In the genomic region with DNA sequence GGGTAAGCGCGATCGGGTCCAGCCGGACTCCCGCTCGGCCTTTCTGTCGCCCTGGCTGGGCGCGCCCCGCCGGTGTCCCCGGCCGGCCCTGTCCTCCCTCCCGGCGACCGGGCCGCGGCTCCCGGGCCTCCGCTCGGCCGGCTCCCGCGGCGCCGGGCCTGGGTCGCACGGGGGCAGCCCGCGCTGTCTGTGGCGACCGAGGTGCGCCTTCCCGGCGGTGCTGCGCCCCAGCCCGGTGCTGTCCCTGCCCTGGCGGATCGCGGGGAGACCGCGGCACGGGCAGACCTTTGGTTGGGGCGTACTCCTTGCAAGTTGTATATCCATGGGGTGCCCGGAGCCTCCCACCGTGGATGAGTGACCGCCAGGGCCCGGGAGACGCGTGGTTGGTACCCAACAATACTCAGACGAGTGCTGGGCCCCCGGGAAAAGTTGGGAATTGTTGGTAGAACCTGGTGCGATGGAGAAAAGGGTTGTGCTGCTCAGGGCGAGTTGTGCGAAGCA, we compare ENCODE assay signal across 8 mouse cellular contexts. TPM values are rescaled to one million over a fixed set of nuclear protein-coding genes. Genes with fewer than 3 reads are reported as not detected.
DNase-seq lines count a peak whose midpoint lies in the region; ATAC-seq and TF ChIP-seq lines count a peak whose summit lies in the region.

No protein-coding gene starts in this region.

- TF ChIP-seq RAD21 in CH12.LX (IDR thresholded peaks at IDR 0.05; ENCODE audit: low read depth, low read length) = no peak

- dilution Hi-C loops in CH12.LX (cut with MboI; ENCODE audit: extremely low pct_ligation_motif_present, extremely low pct_unique_long_range_greater_than_20kb, low sequenced_read_pairs) = no loop called here

- peak; percentile 60 for ATAC-seq in embryonic facial prominence, embryonic 11.5 days (replicated peaks; ENCODE audit: insufficient number of reproducible peaks, low FRiP score, low TSS enrichment, low read depth)
- peak; percentile 25 for ATAC-seq in liver, embryonic 16.5 days (ENCODE audit: low read depth)

- peak overlapping the region; percentile 93 for H3K9ac ChIP-seq in CH12.LX (ENCODE audit: insufficient read depth, low read depth)
- H3K9ac ChIP-seq in embryonic facial prominence, embryonic 11.5 days (replicated peaks; ENCODE audit: low read length) = peak overlapping the region; percentile 98
- H3K9ac ChIP-seq in liver, embryonic 16.5 days (ENCODE audit: low read depth, low read length) = peak overlapping the region; percentile 85

- no peak overlapping the region for H3K27ac ChIP-seq in CH12.LX (ENCODE audit: insufficient read depth, low read depth)
- peak overlapping the region; percentile 59 for H3K27ac ChIP-seq in embryonic facial prominence, embryonic 11.5 days (replicated peaks; ENCODE audit: low read depth, low read length)
- H3K27ac ChIP-seq in liver, embryonic 16.5 days (ENCODE audit: low read length) = peak overlapping the region; percentile 70
- H3K27ac ChIP-seq in spleen, adult 2 months (ENCODE audit: insufficient read depth, low read length) = peak overlapping the region; percentile 26; the same call in 1 of the 2 replicates

- peak overlapping the region; percentile 49 to 96 (median 83) for H3K4me3 ChIP-seq in CH12.LX (replicated peaks in 1 of 3; ENCODE audit: low read depth in 2 of 3, low read length in 2 of 3, poor library complexity in 1 of 3)
- H3K4me3 ChIP-seq in embryonic facial prominence, embryonic 11.5 days (ENCODE audit: low read depth, low read length) = peak overlapping the region; percentile 99
- H3K4me3 ChIP-seq in liver, embryonic 16.5 days (ENCODE audit: low read depth, low read length) = peak overlapping the region; percentile 75
- H3K4me3 ChIP-seq in spleen, adult 2 months (ENCODE audit: extremely low read depth, insufficient read depth, insufficient read length) = peak overlapping the region; percentile 79

- H3K9me3 ChIP-seq in CH12.LX (replicated peaks; ENCODE audit: low read length) = no peaks in the 10 kb centered on the region
- H3K9me3 ChIP-seq in embryonic facial prominence, embryonic 11.5 days (replicated peaks; ENCODE audit: control insufficient read depth, low read length) = no peaks in the 10 kb centered on the region
- H3K9me3 ChIP-seq in liver, embryonic 16.5 days (replicated peaks; ENCODE audit: control insufficient read depth, low read length) = no peaks in the 10 kb centered on the region; the same call in 1 of the 2 replicates

- no peak for TF ChIP-seq EP300 in CH12.LX (IDR thresholded peaks at IDR 0.05; ENCODE audit: low read length)

- peaks cover 5 to 23% of the 10 kb centered on the region in 2 experiments; a peak in 2 of 4 replicates for H3K4me1 ChIP-seq in CH12.LX (ENCODE audit: control insufficient read depth in 1 of 2, insufficient read depth in 2 of 2)
- H3K4me1 ChIP-seq in embryonic facial prominence, embryonic 11.5 days (ENCODE audit: control insufficient read depth, insufficient read depth, low read length) = no peaks in the 10 kb centered on the region
- peaks cover 36% of the 10 kb centered on the region for H3K4me1 ChIP-seq in liver, embryonic 16.5 days (ENCODE audit: control insufficient read depth, low read depth, low read length)
- peaks cover 17% of the 10 kb centered on the region; the same call in 1 of the 2 replicates for H3K4me1 ChIP-seq in spleen, adult 2 months (ENCODE audit: control insufficient read depth, insufficient read depth, insufficient read length)

- TF ChIP-seq POLR2A in CH12.LX (IDR thresholded peaks at IDR 0.05; ENCODE audit: low read depth, low read length) = no peak
- TF ChIP-seq POLR2A in spleen, adult 2 months (IDR thresholded peaks at IDR 0.05; ENCODE audit: low read depth, low read length) = no peak

- peaks cover 13% of the 10 kb centered on the region for H3K27me3 ChIP-seq in CH12.LX (replicated peaks)
- H3K27me3 ChIP-seq in embryonic facial prominence, embryonic 11.5 days (ENCODE audit: control insufficient read depth, insufficient read depth, low read length) = no peaks in the 10 kb centered on the region
- no peaks in the 10 kb centered on the region for H3K27me3 ChIP-seq in liver, embryonic 16.5 days (ENCODE audit: control insufficient read depth, insufficient read depth, low read depth, low read length)
- no peaks in the 10 kb centered on the region; the same call in 1 of the 2 replicates for H3K27me3 ChIP-seq in spleen, adult 2 months (ENCODE audit: control insufficient read depth, insufficient read depth, low read length)

- under 1% methylated on average over 29 of the region's 55 CpGs for WGBS in embryonic facial prominence, embryonic 11.5 days
- under 1% methylated on average over 53 of the region's 55 CpGs for WGBS in liver, embryonic 16.5 days (ENCODE audit: insufficient replicate concordance)
- WGBS in spleen, adult 2 months = under 1% methylated on average over 55 of the region's 55 CpGs

- H3K79me2 ChIP-seq in CH12.LX (replicated peaks; ENCODE audit: control insufficient read depth, extremely low read depth, insufficient read depth, poor library complexity, severe bottlenecking) = peaks cover 5% of the 10 kb centered on the region; the same call in 1 of the 2 replicates

- peaks cover 32 to 35% of the 10 kb centered on the region in 2 experiments for H3K36me3 ChIP-seq in CH12.LX (replicated peaks in 1 of 2; ENCODE audit: control insufficient read depth in 1 of 2, insufficient read depth in 1 of 2, low read length in 1 of 2)
- peaks cover 32% of the 10 kb centered on the region for H3K36me3 ChIP-seq in embryonic facial prominence, embryonic 11.5 days (replicated peaks; ENCODE audit: control insufficient read depth, insufficient read depth, low read depth, low read length)
- H3K36me3 ChIP-seq in liver, embryonic 16.5 days (ENCODE audit: control insufficient read depth, insufficient read depth) = peaks cover 30% of the 10 kb centered on the region
- peaks cover 25% of the 10 kb centered on the region for H3K36me3 ChIP-seq in spleen, adult 2 months (ENCODE audit: control insufficient read depth, insufficient read depth, low read length)

- in situ Hi-C loops in CH12.LX (cut with MboI; ENCODE audit: low pct_ligation_motif_present, low pct_unique_long_range_greater_than_20kb, low sequenced_read_pairs) = loop anchor here (10.0 to 25.0 kb wide), 3 partner anchors 65 to 198 kb away; no protein-coding TSS in a partner anchor

- peak; percentile 31 to 38 for DNase-seq in gastrocnemius, postnatal 4 days (ENCODE audit: low spot score in 2 of 2)
- DNase-seq in gastrocnemius, postnatal 25 days = no peak
- DNase-seq in CH12.LX (ENCODE audit: extremely low read depth) = peak; percentile 10
- DNase-seq in embryonic facial prominence, embryonic 11.5 days (ENCODE audit: low spot score) = peak; percentile 45
- DNase-seq in induced T-regulatory cell, adult 2 months (ENCODE audit: low read depth) = peak; percentile 43
- DNase-seq in spleen, adult 2 months (ENCODE audit: low read depth in 1 of 2, low spot score in 2 of 2) = peak in 1 of 2 experiments; percentile 31
- DNase-seq in left cerebral cortex, adult 8-10 months (ENCODE audit: low spot score in 2 of 2) = no peak

- peak overlapping the region; percentile 51 for H3K4me2 ChIP-seq in CH12.LX (ENCODE audit: insufficient read depth, low read depth, poor library complexity, severe bottlenecking)
- peak overlapping the region; percentile 77 for H3K4me2 ChIP-seq in embryonic facial prominence, embryonic 11.5 days (ENCODE audit: low read depth, low read length)
- H3K4me2 ChIP-seq in liver, embryonic 16.5 days (ENCODE audit: low read depth, low read length) = peak overlapping the region; percentile 86

- no peak for TF ChIP-seq CTCF in CH12.LX (conservative IDR thresholded peaks at IDR 0.05 in 1 of 2, IDR thresholded peaks at IDR 0.05 in 1 of 2; ENCODE audit: low read depth in 2 of 2, low read length in 2 of 2)
- no peak for TF ChIP-seq CTCF in spleen, adult 2 months (IDR thresholded peaks at IDR 0.05; ENCODE audit: extremely low read depth, insufficient read depth, insufficient read length, insufficient replicate concordance)

RNA-seq across cellular contexts. Expression of a gene that starts 0.4 kb away (rescaled TPM):
- total RNA-seq in gastrocnemius, postnatal 4 days (2021) = 1 to 10 TPM; 6.9 to 8.2 TPM
- 1 to 10 TPM; 4.8 to 5.3 TPM for total RNA-seq in gastrocnemius, postnatal 25 days (2021)
- total RNA-seq in CH12.LX (2012; rRNA removed) = 3.7 and 4.2 TPM in 2 replicates
- 0.63 and 1.1 TPM in 2 replicates for total RNA-seq in CH12.LX (2014; rRNA removed)
- polyA plus RNA-seq in CH12.LX (2012; ENCODE audit: insufficient read length, low read depth) = 4.0 and 5.0 TPM in 2 replicates
- polyA plus RNA-seq in embryonic facial prominence, embryonic 11.5 days (2014; fragmentation: Nextera tagmentation; extraction: Ambion mirVana) = 6.5 and 7.4 TPM in 2 replicates
- polyA plus RNA-seq in liver, embryonic 16.5 days (2015; fragmentation: Nextera tagmentation; extraction: Ambion mirVana) = 0.69 and 0.70 TPM in 2 replicates
- polyA plus RNA-seq in spleen, adult 2 months (2012; rRNA removed) = 5.6 and 6.0 TPM in 2 replicates
- 10 to 100 TPM in 2 of 4 experiments, 1 to 10 TPM in 2; 9.9 to 11.4 (median 10.1) TPM for total RNA-seq in left cerebral cortex, adult 8-10 months (2022)

RNA-seq across cellular contexts. Expression of a gene that starts 11.8 kb away (rescaled TPM):
- under 1 TPM; 0.34 to 0.56 TPM for total RNA-seq in gastrocnemius, postnatal 4 days (2021)
- total RNA-seq in gastrocnemius, postnatal 25 days (2021) = under 1 TPM; 0.20 to 0.62 TPM
- 0.04 TPM in 1 of 2 replicates, not detected in the other for total RNA-seq in CH12.LX (2012; rRNA removed)
- not detected in 2 replicates for total RNA-seq in CH12.LX (2014; rRNA removed)
- polyA plus RNA-seq in CH12.LX (2012; ENCODE audit: insufficient read length, low read depth) = 0.05 and 0.13 TPM in 2 replicates
- polyA plus RNA-seq in embryonic facial prominence, embryonic 11.5 days (2014; fragmentation: Nextera tagmentation; extraction: Ambion mirVana) = 0.28 and 0.45 TPM in 2 replicates
- polyA plus RNA-seq in liver, embryonic 16.5 days (2015; fragmentation: Nextera tagmentation; extraction: Ambion mirVana) = 13.4 and 15.6 TPM in 2 replicates
- polyA plus RNA-seq in spleen, adult 2 months (2012; rRNA removed) = 22.5 and 28.8 TPM in 2 replicates
- 1 to 10 TPM; 2.0 to 3.1 (median 2.6) TPM for total RNA-seq in left cerebral cortex, adult 8-10 months (2022)

RNA-seq across cellular contexts. Expression of a gene that starts 15.4 kb away (rescaled TPM):
- under 1 TPM in 1 of 2 experiments, not detected in 1; 0.44 TPM for total RNA-seq in gastrocnemius, postnatal 4 days (2021)
- not detected for total RNA-seq in gastrocnemius, postnatal 25 days (2021)
- total RNA-seq in CH12.LX (2012; rRNA removed) (not detected in 2 replicates), CH12.LX (2014; rRNA removed) (not detected in 2 replicates)
- polyA plus RNA-seq in CH12.LX (2012; ENCODE audit: insufficient read length, low read depth) = not detected in 2 replicates
- 1.9 and 2.9 TPM in 2 replicates for polyA plus RNA-seq in embryonic facial prominence, embryonic 11.5 days (2014; fragmentation: Nextera tagmentation; extraction: Ambion mirVana)
- polyA plus RNA-seq in liver, embryonic 16.5 days (2015; fragmentation: Nextera tagmentation; extraction: Ambion mirVana) = 11.3 and 13.1 TPM in 2 replicates
- 1.9 and 4.1 TPM in 2 replicates for polyA plus RNA-seq in spleen, adult 2 months (2012; rRNA removed)
- total RNA-seq in left cerebral cortex, adult 8-10 months (2022) = 10 to 100 TPM; 13.0 to 20.5 (median 16.5) TPM

RNA-seq across cellular contexts. Expression of a gene that starts 19.8 kb away (rescaled TPM):
- under 1 TPM; 0.08 to 0.15 TPM for total RNA-seq in gastrocnemius, postnatal 4 days (2021)
- under 1 TPM; 0.05 to 0.08 TPM for total RNA-seq in gastrocnemius, postnatal 25 days (2021)
- not detected in 2 replicates for total RNA-seq in CH12.LX (2012; rRNA removed)
- total RNA-seq in CH12.LX (2014; rRNA removed) = 0.05 TPM in 1 of 2 replicates, not detected in the other
- polyA plus RNA-seq in CH12.LX (2012; ENCODE audit: insufficient read length, low read depth) = not detected in 2 replicates
- not detected in 2 replicates for polyA plus RNA-seq in embryonic facial prominence, embryonic 11.5 days (2014; fragmentation: Nextera tagmentation; extraction: Ambion mirVana)
- polyA plus RNA-seq in liver, embryonic 16.5 days (2015; fragmentation: Nextera tagmentation; extraction: Ambion mirVana) = 0.12 and 0.20 TPM in 2 replicates
- polyA plus RNA-seq in spleen, adult 2 months (2012; rRNA removed) = 0.25 and 0.56 TPM in 2 replicates
- total RNA-seq in left cerebral cortex, adult 8-10 months (2022) = under 1 TPM; 0.13 to 0.30 (median 0.16) TPM

RNA-seq across cellular contexts. Expression of a gene that starts 19.9 kb away (rescaled TPM):
- total RNA-seq in gastrocnemius, postnatal 4 days (2021) = under 1 TPM in 1 of 2 experiments, not detected in 1; 0.29 TPM
- not detected for total RNA-seq in gastrocnemius, postnatal 25 days (2021)
- total RNA-seq in CH12.LX (2012; rRNA removed) (not detected in 2 replicates), CH12.LX (2014; rRNA removed) (not detected in 2 replicates)
- not detected in 2 replicates for polyA plus RNA-seq in CH12.LX (2012; ENCODE audit: insufficient read length, low read depth)
- polyA plus RNA-seq in embryonic facial prominence, embryonic 11.5 days (2014; fragmentation: Nextera tagmentation; extraction: Ambion mirVana) = not detected in 2 replicates
- 0.14 and 0.25 TPM in 2 replicates for polyA plus RNA-seq in liver, embryonic 16.5 days (2015; fragmentation: Nextera tagmentation; extraction: Ambion mirVana)
- 0.60 and 0.94 TPM in 2 replicates for polyA plus RNA-seq in spleen, adult 2 months (2012; rRNA removed)
- 1 to 10 TPM in 1 of 4 experiments, under 1 TPM in 2, not detected in 1; 0.72 to 1.9 (median 0.96) TPM for total RNA-seq in left cerebral cortex, adult 8-10 months (2022)

Comparison
In these comparisons a context has a peak if more than half of its experiments do, and no peak if none do; other contexts are left out.
1. DNase-seq: peak in gastrocnemius, postnatal 4 days (2 of 2), CH12.LX (single experiment), embryonic facial prominence, embryonic 11.5 days (single experiment) and induced T-regulatory cell, adult 2 months (single experiment); none in gastrocnemius, postnatal 25 days (single experiment) and left cerebral cortex, adult 8-10 months (0 of 2).
2. RNA of a gene that starts 15.4 kb away (total RNA-seq): 13.0 to 20.5 TPM in left cerebral cortex, adult 8-10 months; 0.44 TPM in gastrocnemius, postnatal 4 days, not detected in gastrocnemius, postnatal 25 days and not detected in CH12.LX; every median in the first group is over 4 times any median in the second.
3. Peak in every context shown above with its lines, with median percentiles within 50 percentile points of each other: H3K4me2 ChIP-seq, H3K4me3 ChIP-seq and H3K9ac ChIP-seq.